Mouse (Mus musculus) brain, embryonic 14.5 days (tissue): Measurements from ENCODE around the gene Btbd2.

Experiments used
- CTCF ChIP-seq: fragments of 200-500 bp; IDR thresholded peaks from 2 replicates; pipeline ENCODE4 v1.5.1; 2012; ENCODE audit warnings: inconsistent platforms, mild to moderate bottlenecking, moderate library complexity, borderline replicate concordance; ENCODE audit not compliant: insufficient read depth, insufficient read length; ENCODE audit errors: extremely low read depth
- POLR2A ChIP-seq: fragments of 200-500 bp; IDR thresholded peaks from 2 replicates; pipeline ENCODE4 v1.6.1; 2012; ENCODE audit warnings: mild to moderate bottlenecking, inconsistent platforms, borderline replicate concordance; ENCODE audit not compliant: poor library complexity, insufficient read depth, insufficient read length, severe bottlenecking; ENCODE audit errors: extremely low read depth

DNA sequence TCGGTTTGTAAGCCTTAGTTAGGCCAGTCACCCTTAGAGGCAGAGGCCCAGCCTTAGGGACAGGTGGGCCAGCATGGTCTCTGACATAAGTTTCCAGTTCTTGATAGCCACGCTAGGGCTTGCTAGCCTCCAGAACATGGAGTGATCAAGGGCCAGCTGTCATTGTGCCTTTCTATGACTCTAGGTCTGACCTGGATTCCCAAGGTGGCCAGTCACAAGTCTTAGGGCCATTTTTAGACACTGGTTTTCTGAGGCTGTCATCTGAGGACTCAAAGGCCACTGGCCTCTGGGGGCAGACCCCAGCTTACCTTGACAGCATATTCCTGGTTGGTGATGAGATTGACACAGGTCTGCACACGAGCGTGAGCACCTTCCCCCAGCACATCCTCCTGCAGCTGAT is 14.4 kb upstream of the Btbd2 start:
- TF ChIP-seq POLR2A (no peak), CTCF (no peak)
